Mouse (Mus musculus) heart, postnatal 14 days (tissue): ENCODE results near the gene Pde5a. TPM values are rescaled to one million over a fixed set of nuclear protein-coding genes. Genes with fewer than 3 reads are reported as not detected.

Source experiments
- DNase-seq, 2 experiments: peaks; one replicate each; pipeline ENCODE4 v3.0.0; 2021 to 2022
- intact Hi-C: fragments of 180-260 bp; cut with DNase I; formaldehyde crosslinking; loops from one replicate; pipeline ENCODE4 v1.15.1; 2025
- total RNA-seq, 2 experiments: library from RNA; stranded (reverse); gene quantifications; 2 replicates each; pipeline ENCODE4 v1.2.3; 2021

Gene Pde5a
- total RNA-seq, 2 experiments from 2014 or later = 6.5 to 9.0 TPM

- intact Hi-C loops = no loop called here
- no peak for DNase-seq
Measured at GRCm38 (mm10) chr3:122907841-122908240, 179.1 kb downstream of the Pde5a start.

Other genes starting within 250 kb of the Pde5a start
- 10 to 100 TPM; 28.6 to 32.8 TPM for gene Fnbp1l, start 109.2 kb upstream of the Pde5a start, total RNA-seq
- gene Fabp2, start 166.1 kb downstream of the Pde5a start, total RNA-seq = not detected
- not detected for gene Gm10959, start 190.4 kb downstream of the Pde5a start, total RNA-seq
- 10 to 100 TPM; 85.8 to 97.7 TPM for gene 1810037I17Rik, start 195.3 kb downstream of the Pde5a start, total RNA-seq